Mouse (Mus musculus) limb, embryonic 14.5 days (tissue): ENCODE results near the gene Fastkd1. TPM values are rescaled to one million over a fixed set of nuclear protein-coding genes. Genes with fewer than 3 reads are reported as not detected.
"Not testable (repeated sequence)": the region's sequence is repeated elsewhere in the genome, so short reads cannot be mapped to it uniquely, and the experiment has no call there.

Experiments used
- ATAC-seq: fragments of 200-750 bp; cut with Nextera tagmentation; 2 replicates; pipeline ENCODE4 v1.8.0; 2017; ENCODE audit warnings: low read depth, moderate number of reproducible peaks, moderate TSS enrichment; ENCODE audit not compliant: low FRiP score
- DNase-seq: peaks from one replicate; pipeline ENCODE4 v3.0.0-alpha.2; 2015; ENCODE audit warnings: low spot score
- H3K27ac ChIP-seq: fragments of 300-500 bp; sonication (generic); replicated peaks from 2 replicates; pipeline ENCODE4 v1.5.1; 2014; ENCODE audit warnings: low read depth, mild to moderate bottlenecking, low read length, moderate library complexity, mixed read lengths
- H3K27me3 ChIP-seq: fragments of 300-500 bp; sonication (generic); 2 replicates; pipeline ENCODE4 v1.6.1; 2014; ENCODE audit warnings: low read length, mixed read lengths; ENCODE audit not compliant: control insufficient read depth, insufficient read depth
- H3K36me3 ChIP-seq: fragments of 300-500 bp; sonication (generic); 2 replicates; pipeline ENCODE4 v1.6.1; 2014; ENCODE audit warnings: mild to moderate bottlenecking, low read length, moderate library complexity, mixed read lengths; ENCODE audit not compliant: control insufficient read depth, insufficient read depth
- H3K4me1 ChIP-seq: fragments of 300-500 bp; sonication (generic); 2 replicates; pipeline ENCODE4 v1.6.1; 2014; ENCODE audit warnings: antibody characterized with exemption, low read length, mixed read lengths; ENCODE audit not compliant: control insufficient read depth, insufficient read depth
- H3K4me2 ChIP-seq: fragments of 300-500 bp; sonication (generic); replicated peaks from 2 replicates; pipeline ENCODE4 v1.6.1; 2014; ENCODE audit warnings: low read depth, mild to moderate bottlenecking, low read length, moderate library complexity; ENCODE audit not compliant: severe bottlenecking
- H3K4me3 ChIP-seq: fragments of 300-500 bp; sonication (generic); replicated peaks from 2 replicates; pipeline ENCODE4 v1.5.1; 2014; ENCODE audit warnings: low read length
- H3K9ac ChIP-seq: fragments of 300-500 bp; sonication (generic); 2 replicates; pipeline ENCODE4 v1.6.1; 2014; ENCODE audit warnings: mild to moderate bottlenecking, low read depth, low read length, moderate library complexity; ENCODE audit not compliant: severe bottlenecking
- H3K9me3 ChIP-seq: fragments of 300-500 bp; sonication (generic); 2 replicates; pipeline ENCODE4 v1.6.1; 2016; ENCODE audit warnings: low read length; ENCODE audit not compliant: control insufficient read depth
- POLR2A ChIP-seq: fragments of 200-500 bp; IDR thresholded peaks from 2 replicates; pipeline ENCODE4 v1.8.0; 2012; ENCODE audit warnings: inconsistent platforms, mild to moderate bottlenecking, moderate library complexity, borderline replicate concordance; ENCODE audit not compliant: insufficient read depth, insufficient read length; ENCODE audit errors: extremely low read depth
- WGBS: fragments of 180-500 bp; shearing (Covaris S2); extraction: QIAGEN DNeasy Blood & Tissue Kit; methylation state at CpG from one replicate; pipeline ENCODE4 v1.1.7; 2014; 5-methylcytosine and 5-hydroxymethylcytosine counted together
- polyA plus RNA-seq, 2 experiments: library from polyadenylated mRNA; depleted of rRNA in 1 of 2; stranded (reverse) in 1 of 2; unstranded in 1 of 2; fragments of >200 nt; fragmentation: Nextera tagmentation in 1 of 2; extraction: Ambion mirVana in 1 of 2; gene quantifications; 2 replicates each; pipeline versions ENCODE4 v1.2.1 to v1.2.3; 2012 to 2014

The Fastkd1 gene
- polyA plus RNA-seq, 2 experiments, result 12.3 to 13.0 TPM

GRCm38 (mm10) chr2:69640100-69640499 is 73.2 kb downstream of the Fastkd1 start:
- H3K4me1 ChIP-seq, result no peaks in the 10 kb centered on the region
- H3K36me3 ChIP-seq, result no peaks in the 10 kb centered on the region
- no peak for TF ChIP-seq POLR2A
- H3K4me2 ChIP-seq, result no peak overlapping the region
- H3K9ac ChIP-seq, result no peak overlapping the region
- H3K4me3 ChIP-seq, result no peak overlapping the region
- ATAC-seq (no peak), DNase-seq (no peak)
- 50% methylated on average over 10 of the region's 10 CpGs for WGBS
- H3K27ac ChIP-seq, result no peak overlapping the region
- H3K27me3 ChIP-seq, result no peaks in the 10 kb centered on the region
- H3K9me3 ChIP-seq, result no peaks in the 10 kb centered on the region

GRCm38 (mm10) chr2:69637989-69638388 is 75.3 kb downstream of the Fastkd1 start:
- not testable (repeated sequence) for DNase-seq, ATAC-seq, H3K27ac ChIP-seq, H3K4me3 ChIP-seq, H3K4me2 ChIP-seq, H3K9me3 ChIP-seq, H3K9ac ChIP-seq, H3K36me3 ChIP-seq, H3K27me3 ChIP-seq, H3K4me1 ChIP-seq
- 80% methylated on average over 7 of the region's 7 CpGs for WGBS

Other genes starting within 250 kb of the Fastkd1 start
- 0.09 and 0.12 TPM in 2 replicates for gene Lrp2, start 127.5 kb downstream of the Fastkd1 start, polyA plus RNA-seq (2012; rRNA removed)
- 0.01 TPM in 1 of 2 replicates, not detected in the other for gene Lrp2, start 127.5 kb downstream of the Fastkd1 start, polyA plus RNA-seq (2014; fragmentation: Nextera tagmentation; extraction: Ambion mirVana)
- gene Bbs5, start 66.3 kb downstream of the Fastkd1 start, polyA plus RNA-seq (2012; rRNA removed), result 14.7 and 18.9 TPM in 2 replicates
- gene Bbs5, start 66.3 kb downstream of the Fastkd1 start, polyA plus RNA-seq (2014; fragmentation: Nextera tagmentation; extraction: Ambion mirVana), result 15.8 and 19.2 TPM in 2 replicates
- gene Klhl41, start 43.4 kb downstream of the Fastkd1 start, polyA plus RNA-seq (2012; rRNA removed), result 17.4 and 23.2 TPM in 2 replicates
- gene Klhl41, start 43.4 kb downstream of the Fastkd1 start, polyA plus RNA-seq (2014; fragmentation: Nextera tagmentation; extraction: Ambion mirVana), result 13.2 and 16.7 TPM in 2 replicates
- 14.2 and 25.3 TPM in 2 replicates for gene Ppig, start 9.0 kb upstream of the Fastkd1 start, polyA plus RNA-seq (2012; rRNA removed)
- 118 and 120 TPM in 2 replicates for gene Ppig, start 9.0 kb upstream of the Fastkd1 start, polyA plus RNA-seq (2014; fragmentation: Nextera tagmentation; extraction: Ambion mirVana)
- gene Ccdc173, start 76.1 kb upstream of the Fastkd1 start, polyA plus RNA-seq (2012; rRNA removed), result 1.1 and 2.5 TPM in 2 replicates
- gene Ccdc173, start 76.1 kb upstream of the Fastkd1 start, polyA plus RNA-seq (2014; fragmentation: Nextera tagmentation; extraction: Ambion mirVana), result 2.0 and 2.1 TPM in 2 replicates
- gene Phospho2, start 76.1 kb upstream of the Fastkd1 start, polyA plus RNA-seq (2012; rRNA removed), result 27.5 and 30.9 TPM in 2 replicates
- gene Phospho2, start 76.1 kb upstream of the Fastkd1 start, polyA plus RNA-seq (2014; fragmentation: Nextera tagmentation; extraction: Ambion mirVana), result 24.6 and 28.5 TPM in 2 replicates
- gene Klhl23, start 108.4 kb upstream of the Fastkd1 start, polyA plus RNA-seq (2012; rRNA removed), result 18.6 and 21.2 TPM in 2 replicates
- 20.7 and 21.9 TPM in 2 replicates for gene Klhl23, start 108.4 kb upstream of the Fastkd1 start, polyA plus RNA-seq (2014; fragmentation: Nextera tagmentation; extraction: Ambion mirVana)
- 80.8 and 173 TPM in 2 replicates for gene Ssb, start 148.0 kb upstream of the Fastkd1 start, polyA plus RNA-seq (2012; rRNA removed)
- 288 and 291 TPM in 2 replicates for gene Ssb, start 148.0 kb upstream of the Fastkd1 start, polyA plus RNA-seq (2014; fragmentation: Nextera tagmentation; extraction: Ambion mirVana)
- gene Mettl5, start 172.1 kb upstream of the Fastkd1 start, polyA plus RNA-seq (2012; rRNA removed), result 9.8 and 14.0 TPM in 2 replicates
- gene Mettl5, start 172.1 kb upstream of the Fastkd1 start, polyA plus RNA-seq (2014; fragmentation: Nextera tagmentation; extraction: Ambion mirVana), result 33.7 and 41.0 TPM in 2 replicates
- gene Ubr3, start 183.7 kb upstream of the Fastkd1 start, polyA plus RNA-seq (2012; rRNA removed), result 35.0 and 36.2 TPM in 2 replicates
- 21.3 and 21.6 TPM in 2 replicates for gene Ubr3, start 183.7 kb upstream of the Fastkd1 start, polyA plus RNA-seq (2014; fragmentation: Nextera tagmentation; extraction: Ambion mirVana)